Mouse (Mus musculus): Measurements from ENCODE around the gene Slc35f1. TPM values are rescaled to one million over a fixed set of nuclear protein-coding genes. Genes with fewer than 3 reads are reported as not detected.

Gene Slc35f1
- polyA plus RNA-seq (2016; fragmentation: Nextera tagmentation; extraction: Ambion mirVana), result 7.2 and 9.3 TPM in 2 replicates

DNA sequence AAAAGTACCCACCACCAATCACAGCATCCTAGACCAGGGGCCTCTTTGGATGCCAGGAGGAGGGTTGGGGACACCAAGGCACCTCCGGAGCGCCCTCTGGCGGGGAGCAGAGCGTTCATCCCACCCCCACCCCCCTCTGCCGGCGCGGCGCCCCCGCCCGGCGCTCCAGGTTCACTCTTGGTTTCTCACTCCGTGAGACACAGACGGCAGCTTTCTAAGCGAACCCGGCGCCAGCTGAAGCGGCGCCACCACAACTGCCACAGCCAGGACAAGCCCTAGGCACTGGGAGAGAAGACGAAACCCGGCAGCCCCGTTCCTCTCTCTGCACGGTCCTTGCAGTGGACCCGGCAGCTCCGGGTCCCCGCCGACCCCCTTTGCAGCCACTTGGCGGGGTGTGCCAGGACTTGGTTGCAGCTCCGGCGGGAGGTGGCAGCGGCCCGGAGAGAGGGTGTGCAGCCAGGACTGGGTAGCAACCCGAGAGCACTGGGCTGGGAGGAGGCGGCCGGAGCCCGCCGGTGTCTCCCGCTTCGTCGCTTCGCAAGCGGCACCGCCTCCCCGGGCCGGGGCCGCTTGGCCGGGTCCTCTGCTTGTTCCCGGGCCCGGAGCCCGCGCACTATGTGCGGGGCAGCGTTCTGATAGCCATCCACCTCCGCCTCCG is at the start of gene Slc35f1:
Gene Slc35f1, plus strand, starts transcription at position 200 of the 658 bp plus-strand sequence.
- WGBS, result under 1% methylated on average over 54 of the region's 54 CpGs
- Histone ChIP-seq H3K4me1 (peaks cover 15% of the 10 kb centered on the region), H3K4me3 (peak within 1 kb of the TSS; percentile 85), H3K36me3 (peaks cover 3% of the 10 kb centered on the region), H3K27ac (replicated peaks) (peak within 1 kb of the TSS; percentile 91), H3K27me3 (ENCODE audit: low read depth, poor library complexity, severe bottlenecking) (peaks cover 14% of the 10 kb centered on the region; the same call in 1 of the 2 replicates), H3K9me3 (replicated peaks) (no peaks in the 10 kb centered on the region)
- peak; percentile 92 for DNase-seq (ENCODE audit: low spot score)

DNA sequence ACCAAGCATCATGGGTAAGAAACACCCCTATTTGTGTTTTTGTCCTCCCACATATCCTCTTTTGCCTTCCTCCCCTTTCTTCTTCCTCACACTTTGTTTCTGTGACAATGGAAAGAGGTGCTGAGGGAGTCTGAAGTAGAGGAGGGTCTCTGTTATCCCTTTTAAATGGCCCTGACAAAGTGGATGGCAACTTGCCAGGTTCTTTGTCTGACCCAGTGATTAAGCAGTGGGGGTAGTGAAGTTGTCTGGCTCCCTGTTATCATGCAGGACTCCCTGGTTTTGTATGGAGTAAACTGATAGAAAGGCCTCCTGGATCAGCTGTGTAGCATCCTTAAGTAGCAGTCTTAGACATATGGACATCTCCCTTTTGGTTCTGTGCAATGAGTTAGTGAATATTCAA is 19.1 kb upstream of the Slc35f1 start:
- H3K36me3 ChIP-seq, result no peaks in the 10 kb centered on the region
- no peaks in the 10 kb centered on the region for H3K27me3 ChIP-seq (ENCODE audit: low read depth, poor library complexity, severe bottlenecking)
- H3K4me3 ChIP-seq, result no peak overlapping the region
- H3K27ac ChIP-seq (replicated peaks), result no peak overlapping the region
- no peaks in the 10 kb centered on the region for H3K9me3 ChIP-seq (replicated peaks)
- peaks cover 6% of the 10 kb centered on the region; the same call in 1 of the 2 replicates for H3K4me1 ChIP-seq
- DNase-seq (ENCODE audit: low spot score), result no peak

DNA sequence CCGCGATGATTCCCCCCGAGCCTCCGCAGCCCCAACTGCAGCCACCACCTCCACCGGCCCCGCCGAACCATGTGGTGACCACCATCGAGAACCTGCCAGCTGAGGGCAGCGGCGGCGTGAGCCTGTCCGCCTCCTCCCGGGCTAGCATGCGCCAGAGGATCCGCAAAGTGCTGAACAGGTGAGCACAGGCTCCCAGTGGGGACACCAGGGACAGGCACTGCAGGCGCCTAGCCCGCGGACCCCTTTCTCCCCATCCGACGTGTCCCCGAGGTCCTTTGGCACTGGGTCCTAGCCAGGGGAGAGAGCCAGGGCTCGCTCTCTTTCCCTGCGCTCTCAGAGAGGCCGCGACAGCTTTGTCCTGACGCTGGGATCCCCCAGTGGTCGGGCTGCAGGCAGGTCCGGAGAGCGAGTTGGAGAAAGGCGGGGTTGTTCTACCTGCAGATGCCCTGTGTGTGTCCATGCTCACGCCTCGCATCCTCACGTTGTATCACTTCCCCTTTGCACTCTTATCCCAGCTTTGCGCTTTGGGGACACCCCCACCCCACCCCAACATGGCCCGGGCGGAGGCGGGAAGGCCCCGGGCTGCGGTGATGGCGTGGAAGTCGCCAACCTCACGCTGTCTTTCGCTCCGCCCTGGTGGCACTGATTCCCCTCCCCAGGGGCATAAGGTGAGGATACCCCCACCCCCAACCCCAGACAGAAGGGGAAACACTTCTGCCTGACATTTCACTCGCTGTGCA is 829 bp downstream of the Slc35f1 start:
- H3K27me3 ChIP-seq (ENCODE audit: low read depth, poor library complexity, severe bottlenecking), result peaks cover 14% of the 10 kb centered on the region; the same call in 1 of the 2 replicates
- DNase-seq (ENCODE audit: low spot score), result peak; percentile 78
- under 1% methylated on average over 45 of the region's 45 CpGs for WGBS
- peak overlapping the region; percentile 91 for H3K27ac ChIP-seq (replicated peaks)
- H3K9me3 ChIP-seq (replicated peaks), result no peaks in the 10 kb centered on the region
- peaks cover 15% of the 10 kb centered on the region for H3K4me1 ChIP-seq
- H3K36me3 ChIP-seq, result peaks cover 3% of the 10 kb centered on the region
- H3K4me3 ChIP-seq, result peak overlapping the region; percentile 85

DNA sequence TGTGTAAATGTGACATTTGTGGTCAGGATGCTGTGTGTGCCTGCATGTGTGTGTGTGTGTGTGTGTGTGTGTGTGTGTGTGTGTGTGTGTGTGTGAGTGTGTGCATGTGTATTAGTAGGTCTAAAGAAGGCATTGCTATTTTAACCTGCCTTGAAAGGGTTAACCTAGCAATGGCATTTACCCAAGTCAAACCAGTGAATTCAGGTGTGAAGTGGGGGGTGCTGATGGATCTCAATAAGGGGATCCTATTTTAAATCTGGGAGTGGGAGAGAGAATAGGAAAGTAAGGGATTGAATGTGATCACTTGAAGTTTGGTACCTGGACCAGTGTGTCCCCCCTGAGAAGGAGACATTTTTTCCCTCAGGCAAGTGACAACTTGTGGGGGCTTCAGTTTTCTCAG is 13.4 kb downstream of the Slc35f1 start:
- Histone ChIP-seq H3K4me3 (peak overlapping the region; percentile 62), H3K36me3 (no peaks in the 10 kb centered on the region), H3K27ac (replicated peaks) (no peak overlapping the region), H3K4me1 (peaks cover 21% of the 10 kb centered on the region), H3K27me3 (ENCODE audit: low read depth, poor library complexity, severe bottlenecking) (peaks cover 9% of the 10 kb centered on the region; the same call in 1 of the 2 replicates), H3K9me3 (replicated peaks) (no peaks in the 10 kb centered on the region)
- DNase-seq (ENCODE audit: low spot score), result no peak

DNA sequence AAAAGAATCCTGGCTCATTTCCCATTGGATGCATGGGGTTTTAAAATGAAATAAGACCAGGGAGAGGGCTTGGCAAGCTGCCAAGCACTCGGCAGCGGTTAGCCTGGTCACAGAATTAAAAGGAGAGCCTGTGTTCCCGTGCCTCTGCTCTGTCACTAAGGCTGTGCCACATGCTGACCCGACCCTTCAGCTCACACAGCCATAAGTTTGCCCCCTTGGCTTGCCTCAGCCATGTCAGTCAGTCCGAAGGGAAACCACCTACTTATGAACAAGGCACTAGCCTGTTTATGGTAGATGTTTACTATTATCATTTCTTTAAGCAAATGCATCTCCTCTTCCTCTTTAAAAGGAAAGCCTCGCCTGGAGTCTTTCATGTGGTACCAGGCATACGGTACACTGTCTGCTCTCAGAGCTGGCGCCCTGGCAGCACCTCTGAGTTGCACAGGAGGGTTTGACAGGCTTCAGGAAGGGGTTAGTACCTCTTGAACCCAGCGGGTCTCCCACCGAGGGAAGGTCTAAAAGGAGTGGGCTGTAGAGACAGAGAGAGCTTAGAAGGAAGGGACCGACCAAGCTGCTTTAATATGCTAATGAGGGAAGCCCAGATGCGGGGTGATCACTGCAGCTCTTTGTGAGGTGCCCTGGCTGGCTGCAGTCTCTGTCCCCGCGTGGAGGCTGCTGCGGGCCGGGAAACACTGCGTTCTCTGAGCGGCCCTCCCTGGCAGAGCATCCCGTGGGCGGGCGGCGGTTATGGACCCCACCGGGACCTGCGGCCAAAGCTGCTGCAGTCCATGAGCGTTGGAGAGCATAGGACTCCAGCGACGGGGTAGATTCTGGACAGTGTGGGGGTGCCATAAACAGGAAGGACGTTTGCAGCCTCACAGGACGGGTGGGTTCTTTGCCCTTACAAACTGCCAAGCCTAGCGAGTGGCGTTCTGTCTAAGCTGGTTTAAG is 14.0 kb downstream of the Slc35f1 start:
- H3K9me3 ChIP-seq (replicated peaks), result no peaks in the 10 kb centered on the region
- peak; percentile 54 for DNase-seq (ENCODE audit: low spot score)
- WGBS, result 3% methylated on average over 31 of the region's 31 CpGs
- peaks cover 9% of the 10 kb centered on the region; the same call in 1 of the 2 replicates for H3K27me3 ChIP-seq (ENCODE audit: low read depth, poor library complexity, severe bottlenecking)
- no peaks in the 10 kb centered on the region for H3K36me3 ChIP-seq
- H3K4me1 ChIP-seq, result peaks cover 21% of the 10 kb centered on the region
- H3K27ac ChIP-seq (replicated peaks), result peak overlapping the region; percentile 86
- H3K4me3 ChIP-seq, result peak overlapping the region; percentile 62

DNA sequence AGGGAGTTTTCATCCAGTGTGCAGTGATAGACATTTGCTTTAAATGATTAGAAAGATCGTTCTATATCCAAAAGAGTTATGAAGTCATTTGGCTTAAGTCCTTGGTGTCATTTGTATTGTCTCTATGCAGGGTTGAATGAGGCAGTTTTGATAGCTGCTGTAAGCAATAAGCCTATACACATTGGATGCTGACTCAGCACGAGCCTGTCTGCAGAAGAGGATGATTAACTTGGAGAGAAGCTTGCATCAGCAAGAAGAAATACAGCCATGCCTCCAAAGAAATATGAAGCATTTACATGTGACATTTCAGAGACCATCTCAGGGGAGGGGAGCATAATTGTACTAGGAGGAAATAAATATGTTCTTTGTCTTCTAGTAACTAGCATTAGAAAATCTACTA is 19.1 kb downstream of the Slc35f1 start:
- Histone ChIP-seq H3K9me3 (replicated peaks) (no peaks in the 10 kb centered on the region), H3K36me3 (no peaks in the 10 kb centered on the region), H3K27me3 (ENCODE audit: low read depth, poor library complexity, severe bottlenecking) (no peaks in the 10 kb centered on the region), H3K4me3 (no peak overlapping the region), H3K4me1 (peaks cover 8% of the 10 kb centered on the region), H3K27ac (replicated peaks) (no peak overlapping the region)
- 80% methylated on average over 2 of the region's 2 CpGs for WGBS
- DNase-seq (ENCODE audit: low spot score), result no peak

DNA sequence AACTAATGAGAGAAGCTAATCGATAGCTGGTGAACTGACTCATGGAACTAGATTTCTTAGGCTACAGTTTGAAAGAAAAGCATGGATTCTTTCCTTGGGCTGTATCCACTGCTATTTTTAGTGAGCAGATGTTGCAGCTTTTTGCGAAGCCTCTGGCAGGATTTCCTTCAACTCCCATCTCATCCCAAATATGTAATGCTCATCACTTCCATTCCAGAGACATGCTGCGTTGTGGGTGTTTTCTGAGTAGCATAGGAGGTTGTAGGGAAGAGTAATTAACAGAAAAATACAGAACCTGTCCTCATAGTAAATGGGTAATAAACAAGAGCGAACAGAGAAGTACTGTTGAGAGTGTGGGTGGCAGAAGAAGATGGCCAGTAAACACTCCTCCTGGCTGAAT is 21.8 kb downstream of the Slc35f1 start:
- no peaks in the 10 kb centered on the region for H3K9me3 ChIP-seq (replicated peaks)
- no peaks in the 10 kb centered on the region for H3K4me1 ChIP-seq
- no peak overlapping the region for H3K4me3 ChIP-seq
- 94% methylated on average over 4 of the region's 4 CpGs for WGBS
- DNase-seq (ENCODE audit: low spot score), result no peak
- H3K27ac ChIP-seq (replicated peaks), result no peak overlapping the region
- H3K27me3 ChIP-seq (ENCODE audit: low read depth, poor library complexity, severe bottlenecking), result no peaks in the 10 kb centered on the region
- no peaks in the 10 kb centered on the region for H3K36me3 ChIP-seq

DNA sequence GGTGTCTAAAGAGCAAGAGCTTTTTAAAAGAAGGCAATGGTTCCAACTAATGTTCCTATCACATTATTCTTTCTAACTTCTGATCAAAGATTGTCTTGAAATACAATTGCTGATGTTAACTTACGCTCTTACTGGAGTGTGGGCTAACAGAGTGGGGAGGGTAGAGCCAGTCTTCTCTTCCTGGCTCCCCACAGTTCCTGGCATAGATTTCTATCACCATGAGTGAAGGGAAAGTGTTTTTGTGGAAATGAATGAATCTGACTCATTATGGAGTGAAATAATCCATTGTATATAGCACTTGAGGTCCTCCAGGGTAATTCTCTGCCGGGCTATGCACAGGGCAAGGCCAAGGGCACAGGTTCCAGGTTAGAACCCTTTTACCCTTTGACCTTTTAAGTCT is 24.2 kb downstream of the Slc35f1 start:
- 88% methylated on average over 2 of the region's 2 CpGs for WGBS
- Histone ChIP-seq H3K4me1 (peaks cover 5% of the 10 kb centered on the region; the same call in 1 of the 2 replicates), H3K36me3 (no peaks in the 10 kb centered on the region), H3K9me3 (replicated peaks) (no peaks in the 10 kb centered on the region), H3K27me3 (ENCODE audit: low read depth, poor library complexity, severe bottlenecking) (no peaks in the 10 kb centered on the region), H3K27ac (replicated peaks) (no peak overlapping the region), H3K4me3 (no peak overlapping the region)
- DNase-seq (ENCODE audit: low spot score), result no peak

DNA sequence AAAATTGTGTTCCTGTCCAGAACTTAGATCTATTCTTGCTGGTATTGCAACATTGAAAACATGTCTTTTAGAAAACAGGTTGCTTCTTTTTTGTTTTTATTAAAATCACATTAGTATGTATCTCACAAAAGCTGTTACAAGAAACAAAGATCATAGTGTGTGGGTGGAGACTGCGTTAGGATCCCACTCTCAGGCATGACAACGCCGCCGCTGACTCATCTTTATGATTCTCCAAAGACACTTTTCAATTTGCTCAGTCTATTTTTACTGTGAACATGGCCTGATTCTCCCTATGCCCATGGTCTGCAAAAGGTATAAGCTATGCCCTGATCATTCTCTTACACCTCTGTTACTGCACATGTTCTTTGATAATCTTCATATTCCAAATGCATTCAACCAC is 24.8 kb downstream of the Slc35f1 start:
- Histone ChIP-seq H3K27ac (replicated peaks) (no peak overlapping the region), H3K4me1 (peaks cover 5% of the 10 kb centered on the region; the same call in 1 of the 2 replicates), H3K4me3 (no peak overlapping the region), H3K9me3 (replicated peaks) (no peaks in the 10 kb centered on the region), H3K27me3 (ENCODE audit: low read depth, poor library complexity, severe bottlenecking) (no peaks in the 10 kb centered on the region), H3K36me3 (no peaks in the 10 kb centered on the region)
- WGBS, result 96% methylated on average over 4 of the region's 4 CpGs
- DNase-seq (ENCODE audit: low spot score), result no peak

DNA sequence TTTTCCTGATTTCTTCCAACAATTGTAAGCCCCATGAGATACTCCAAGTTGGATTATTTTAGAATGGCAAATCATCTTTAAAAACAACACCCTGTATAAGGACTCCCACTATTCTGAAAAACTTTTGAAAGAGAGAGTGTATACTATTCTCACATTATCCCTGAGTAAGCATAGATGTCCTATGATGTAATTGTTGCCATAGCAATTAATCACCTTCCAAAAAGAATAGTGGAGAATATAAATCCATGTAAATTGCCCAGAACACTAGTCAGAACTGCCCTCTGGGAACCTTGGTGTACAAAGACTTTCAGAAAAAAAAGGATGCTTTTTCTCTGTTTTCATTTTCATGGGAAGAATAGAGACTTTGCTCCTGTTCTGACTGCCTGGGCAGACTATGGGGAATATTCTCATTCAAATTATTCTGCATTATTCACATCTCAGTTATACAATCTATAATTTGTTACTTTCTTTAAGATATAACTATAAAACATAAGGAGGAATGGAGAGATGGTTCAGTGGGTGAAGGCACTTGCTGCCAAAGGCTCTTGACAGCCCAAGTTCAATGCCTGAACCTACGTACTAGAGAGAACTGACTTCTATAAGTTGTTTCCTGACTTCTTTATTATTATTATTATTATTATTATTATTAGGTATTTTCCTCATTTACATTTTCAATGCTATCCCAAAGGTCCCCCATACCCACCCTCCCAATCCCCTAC is 28.0 kb downstream of the Slc35f1 start:
- Histone ChIP-seq H3K36me3 (no peaks in the 10 kb centered on the region), H3K4me1 (peaks cover 5% of the 10 kb centered on the region; the same call in 1 of the 2 replicates), H3K4me3 (no peak overlapping the region), H3K9me3 (replicated peaks) (no peaks in the 10 kb centered on the region), H3K27me3 (ENCODE audit: low read depth, poor library complexity, severe bottlenecking) (no peaks in the 10 kb centered on the region), H3K27ac (replicated peaks) (no peak overlapping the region)
- 77% methylated on average over 1 of the region's 1 CpGs for WGBS
- DNase-seq (ENCODE audit: low spot score), result no peak

DNA sequence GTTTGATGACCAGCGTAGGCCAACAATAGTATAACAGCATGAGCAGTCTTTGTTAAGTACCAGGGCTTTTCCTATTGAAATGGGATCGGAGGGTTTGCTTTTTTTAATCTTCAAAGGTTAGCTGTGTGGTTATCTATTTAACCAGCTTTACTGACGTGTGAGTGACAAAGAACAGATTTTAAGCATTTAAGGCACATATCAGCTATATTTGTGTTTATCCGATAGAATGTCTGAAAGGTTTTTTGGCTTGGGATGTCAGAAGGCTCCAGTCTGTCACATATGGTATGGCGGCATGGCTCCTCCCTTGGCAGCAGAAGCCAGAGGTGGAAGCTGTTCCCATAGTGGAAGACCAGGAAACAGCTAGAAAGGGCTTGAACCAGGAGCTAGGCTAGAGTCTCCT is 36.3 kb downstream of the Slc35f1 start:
- Histone ChIP-seq H3K9me3 (replicated peaks) (no peaks in the 10 kb centered on the region), H3K36me3 (no peaks in the 10 kb centered on the region), H3K27me3 (ENCODE audit: low read depth, poor library complexity, severe bottlenecking) (no peaks in the 10 kb centered on the region), H3K4me3 (no peak overlapping the region), H3K27ac (replicated peaks) (no peak overlapping the region), H3K4me1 (no peaks in the 10 kb centered on the region)
- DNase-seq (ENCODE audit: low spot score), result no peak
- WGBS, result 72% methylated on average over 5 of the region's 5 CpGs
